Mouse (Mus musculus) stomach, postnatal 0 days (tissue): ENCODE measurements around the gene Gm10944.

ENCODE experiments used
- CTCF ChIP-seq: IDR thresholded peaks from 2 replicates; pipeline ENCODE4 v1.5.1; 2016; ENCODE audit warnings: antibody characterized with exemption, low read depth, mild to moderate bottlenecking, moderate library complexity
- EP300 ChIP-seq: optimal IDR thresholded peaks from 2 replicates; pipeline ENCODE3; 2016; ENCODE audit warnings: antibody characterized with exemption

DNA sequence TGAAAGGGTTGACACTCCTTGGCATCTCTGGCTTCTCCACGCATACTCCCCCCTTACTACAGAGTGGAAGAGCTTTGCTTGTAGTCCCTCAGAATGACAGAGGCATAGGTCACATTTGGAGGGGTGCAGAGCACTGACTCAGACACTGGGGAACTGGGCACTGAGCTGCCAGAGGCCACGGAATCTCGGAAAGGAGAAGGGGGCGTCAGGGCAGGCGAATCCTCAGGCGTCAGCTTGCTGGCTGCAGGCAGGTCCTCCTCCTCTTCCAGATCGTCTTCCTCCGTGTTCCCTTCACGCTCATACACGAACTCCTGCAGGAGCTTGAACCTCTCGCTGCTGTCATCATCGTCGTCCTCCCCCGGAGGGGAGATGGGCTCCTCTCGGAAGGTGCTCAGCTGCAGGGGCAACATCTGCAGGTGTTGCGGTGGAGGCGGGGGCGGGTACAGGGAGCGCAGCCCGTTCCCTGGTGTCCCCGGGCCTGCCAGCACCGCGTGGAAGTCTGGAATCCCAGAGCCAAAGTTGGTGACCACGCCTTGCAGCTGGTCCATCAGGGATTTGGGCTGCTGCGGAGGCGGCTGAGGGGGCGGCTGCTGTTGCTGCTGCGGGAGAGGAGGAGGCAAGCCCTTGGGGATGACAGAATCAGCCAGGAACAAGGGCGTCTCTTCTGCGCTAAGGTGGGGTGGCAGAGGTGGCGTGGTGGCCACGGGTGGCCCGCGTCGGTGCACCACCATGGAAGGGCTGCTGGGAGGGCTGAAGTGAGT lies 7.9 kb downstream of the Gm10944 start:
- TF ChIP-seq CTCF (no peak), EP300 (no peak)
